Mouse (Mus musculus) heart, postnatal 10 days (tissue): ENCODE results near the gene Hoxa2. TPM values are rescaled to one million over a fixed set of nuclear protein-coding genes. Genes with fewer than 3 reads are reported as not detected.

ENCODE experiments used
- DNase-seq, 2 experiments: peaks; one replicate each; pipeline ENCODE4 v3.0.0; 2021
- intact Hi-C: fragments of 180-260 bp; cut with DNase I; formaldehyde crosslinking; loops from one replicate; pipeline ENCODE4 v1.15.1; 2025
- total RNA-seq, 2 experiments: library from RNA; stranded (reverse); gene quantifications; 2 replicates each; pipeline ENCODE4 v1.2.3; 2021

Gene Hoxa2
- total RNA-seq, 2 experiments from 2014 or later, result 0.98 to 1.0 TPM

- no peak for DNase-seq
- intact Hi-C loops, result no loop called here
Measured at GRCm38 (mm10) chr6:52153270-52153669, 11.4 kb downstream of the Hoxa2 start.

- no peak for DNase-seq
- intact Hi-C loops, result no loop called here
Measured at GRCm38 (mm10) chr6:52152226-52153193, 12.1 kb downstream of the Hoxa2 start.

GRCm38 (mm10) chr6:52151571-52151970 is 13.1 kb downstream of the Hoxa2 start:
- intact Hi-C loops, result no loop called here

GRCm38 (mm10) chr6:52150401-52150966 is 14.1 kb downstream of the Hoxa2 start:
- intact Hi-C loops, result no loop called here
- no peak for DNase-seq

More at GRCm38 (mm10) chr6:52151571-52151970, 13.1 kb downstream of the Hoxa2 start:
- no peak for DNase-seq

- no peak for DNase-seq
- intact Hi-C loops, result no loop called here
Measured at GRCm38 (mm10) chr6:52139115-52139514, 25.5 kb downstream of the Hoxa2 start.

- intact Hi-C loops, result no loop called here
Measured at GRCm38 (mm10) chr6:52138576-52138975, 26.1 kb downstream of the Hoxa2 start.

GRCm38 (mm10) chr6:52137841-52138535 is 26.6 kb downstream of the Hoxa2 start:
- no peak for DNase-seq
- intact Hi-C loops, result no loop called here

More at GRCm38 (mm10) chr6:52138576-52138975, 26.1 kb downstream of the Hoxa2 start:
- DNase-seq, result no peak

GRCm38 (mm10) chr6:52123673-52124072 is 41.0 kb downstream of the Hoxa2 start:
- no peak for DNase-seq
- intact Hi-C loops, result no loop called here

- intact Hi-C loops, result no loop called here
- no peak for DNase-seq
Measured at GRCm38 (mm10) chr6:52121173-52121572, 43.5 kb downstream of the Hoxa2 start.

DNA sequence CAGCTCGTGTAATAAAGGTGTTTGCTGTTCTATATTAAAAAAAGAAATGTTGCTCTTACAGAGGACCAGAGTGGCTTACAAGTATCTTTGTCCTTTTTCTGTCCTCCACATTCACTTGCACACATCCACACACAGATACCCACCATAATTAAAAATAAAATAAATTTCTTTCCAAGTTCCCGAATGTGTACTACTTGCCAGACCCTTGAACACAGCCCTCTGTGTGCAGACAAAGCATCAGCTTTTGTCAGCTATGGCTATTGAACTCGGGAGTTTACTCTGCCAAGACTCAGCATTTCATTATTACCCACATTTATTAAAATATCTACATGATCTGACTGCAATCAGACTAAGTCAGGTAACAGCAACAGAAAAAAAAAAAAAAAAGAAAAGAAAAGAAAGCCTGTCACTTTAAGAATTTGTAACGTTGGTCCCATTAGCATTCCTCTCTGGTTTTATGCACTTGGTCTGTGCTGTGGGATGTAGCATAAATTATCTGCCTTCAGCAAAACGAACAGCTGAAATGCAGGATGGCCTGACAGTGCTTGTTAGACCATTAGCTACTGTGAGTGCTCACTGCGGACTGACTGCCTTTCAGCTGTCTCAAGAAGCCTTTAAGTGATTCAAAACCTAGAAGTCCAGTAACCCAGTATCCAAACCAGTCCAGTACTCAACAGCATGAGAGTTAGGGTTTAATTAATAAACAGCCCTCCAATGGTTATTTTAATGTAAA is 45.6 kb downstream of the Hoxa2 start:
- intact Hi-C loops, result no loop called here
- no peak for DNase-seq

DNA sequence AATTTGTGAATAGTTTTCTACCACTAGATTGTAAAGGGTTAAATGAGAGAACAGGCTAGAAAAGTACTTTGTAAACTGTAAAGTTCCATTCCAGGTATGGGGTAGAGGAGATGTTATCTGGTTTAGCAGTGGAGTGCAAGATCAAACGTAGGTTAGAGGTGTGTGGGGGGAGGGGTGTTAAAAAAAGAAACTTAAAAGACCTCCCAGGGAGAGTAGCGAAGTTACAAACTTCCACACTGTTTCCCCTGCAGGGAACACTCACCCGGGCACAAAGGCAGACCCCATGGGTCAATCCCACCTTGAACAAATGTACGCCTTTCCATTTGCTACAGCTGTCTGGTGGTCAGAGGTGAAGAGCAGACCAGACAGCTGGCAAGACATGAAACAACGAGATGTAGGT is 48.7 kb downstream of the Hoxa2 start:
- DNase-seq, result no peak
- intact Hi-C loops, result no loop called here

Other genes with a start within 250 kb of the Hoxa2 start
- 10 to 100 TPM; 11.8 to 13.3 TPM for gene Skap2, start 152.3 kb downstream of the Hoxa2 start, total RNA-seq
- gene Hoxa1, start 6.5 kb downstream of the Hoxa2 start, total RNA-seq, result under 1 TPM; 0.22 to 0.30 TPM
- under 1 TPM; 0.10 to 0.17 TPM for gene 5730596B20Rik, start 12.7 kb upstream of the Hoxa2 start, total RNA-seq
- gene Hoxa4, start 26.9 kb upstream of the Hoxa2 start, total RNA-seq, result 1 to 10 TPM in 1 of 2 experiments, under 1 TPM in 1; 0.69 to 1.3 TPM
- 1 to 10 TPM; 1.2 to 1.6 TPM for gene Hoxa5, start 39.8 kb upstream of the Hoxa2 start, total RNA-seq
- gene Hoxa6, start 43.9 kb upstream of the Hoxa2 start, total RNA-seq, result not detected
- gene Hoxa3, start 48.5 kb upstream of the Hoxa2 start, total RNA-seq, result 1 to 10 TPM; 1.5 TPM
- gene Gm28308, start 48.5 kb upstream of the Hoxa2 start, total RNA-seq, result not detected
- under 1 TPM; 0.40 to 0.41 TPM for gene Hoxa7, start 57.0 kb upstream of the Hoxa2 start, total RNA-seq
- not detected for gene Hoxa9, start 66.3 kb upstream of the Hoxa2 start, total RNA-seq
- not detected for gene Hoxa10, start 76.0 kb upstream of the Hoxa2 start, total RNA-seq
- gene Hoxa11, start 81.0 kb upstream of the Hoxa2 start, total RNA-seq, result not detected
- not detected for gene Hoxa13, start 96.0 kb upstream of the Hoxa2 start, total RNA-seq
- not detected for gene Evx1, start 148.7 kb upstream of the Hoxa2 start, total RNA-seq